Mouse (Mus musculus): Measurements from ENCODE around the gene Med12l. TPM values are rescaled to one million over a fixed set of nuclear protein-coding genes. Genes with fewer than 3 reads are reported as not detected.
A peak's percentile ranks its signal among the peaks of the same experiment; 100 is the strongest.
"Not testable (repeated sequence)": the region's sequence is repeated elsewhere in the genome, so short reads cannot be mapped to it uniquely, and the experiment has no call there.

Med12l gene
- polyA plus RNA-seq, 1 experiment from 2014 or later: 4.9 TPM

DNA sequence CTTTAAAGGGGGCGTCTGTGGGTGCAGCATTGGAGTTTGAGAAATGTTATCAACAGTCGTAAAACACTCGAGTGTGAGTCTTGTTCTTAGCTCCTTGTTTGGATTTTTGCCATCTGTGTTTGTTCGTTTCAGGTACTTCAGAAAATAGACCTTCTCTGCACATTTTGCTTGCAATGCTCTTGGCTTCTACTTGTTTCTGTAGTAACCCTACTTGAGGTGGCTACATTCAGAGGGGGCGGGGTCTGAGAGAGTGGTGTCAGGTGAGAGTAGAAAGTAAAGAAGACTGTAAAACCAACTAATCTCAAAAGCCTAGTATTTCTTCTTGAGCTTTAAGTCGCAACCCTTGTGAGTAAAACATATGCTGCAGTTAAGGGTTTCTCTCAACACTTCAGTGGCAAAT is 23.1 kb downstream of the Med12l start:
- ATAC-seq (ENCODE audit: low FRiP score): no peak
- H3K9ac ChIP-seq: no peak overlapping the region
- H3K27ac ChIP-seq: no peak overlapping the region
- no peaks in the 10 kb centered on the region for H3K36me3 ChIP-seq
- no peak overlapping the region for H3K4me2 ChIP-seq (replicated peaks)
- H3K4me1 ChIP-seq: no peaks in the 10 kb centered on the region
- no peaks in the 10 kb centered on the region for H3K9me3 ChIP-seq (replicated peaks)
- no peak overlapping the region for H3K4me3 ChIP-seq
- 93% methylated on average over 6 of the region's 6 CpGs for WGBS
- H3K27me3 ChIP-seq: no peaks in the 10 kb centered on the region

DNA sequence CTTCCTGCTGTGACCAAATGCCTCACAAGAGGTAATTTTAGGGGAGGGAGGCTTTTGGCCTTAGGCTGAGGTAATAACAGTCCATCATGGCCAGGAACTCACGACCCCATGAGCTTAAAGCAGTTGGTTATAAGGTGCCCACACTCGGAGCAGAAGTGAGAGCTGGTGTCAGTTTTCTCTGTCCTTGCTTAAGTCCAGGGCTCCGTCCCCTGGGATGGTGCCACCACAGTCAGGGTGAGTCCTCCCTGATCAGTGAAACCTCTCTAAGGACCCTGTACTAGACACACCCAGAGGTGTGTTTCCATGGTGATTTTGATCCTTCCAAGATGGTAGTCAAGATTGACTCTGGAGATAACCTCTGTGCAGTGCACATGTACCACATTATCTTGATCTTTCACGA is 25.4 kb downstream of the Med12l start:
- Histone ChIP-seq H3K27ac (no peak overlapping the region), H3K27me3 (no peaks in the 10 kb centered on the region), H3K9me3 (replicated peaks) (no peaks in the 10 kb centered on the region), H3K36me3 (no peaks in the 10 kb centered on the region), H3K4me1 (no peaks in the 10 kb centered on the region), H3K4me2 (replicated peaks) (no peak overlapping the region), H3K9ac (no peak overlapping the region), H3K4me3 (no peak overlapping the region)
- 78% methylated on average over 4 of the region's 4 CpGs for WGBS
- no peak for ATAC-seq (ENCODE audit: low FRiP score)

DNA sequence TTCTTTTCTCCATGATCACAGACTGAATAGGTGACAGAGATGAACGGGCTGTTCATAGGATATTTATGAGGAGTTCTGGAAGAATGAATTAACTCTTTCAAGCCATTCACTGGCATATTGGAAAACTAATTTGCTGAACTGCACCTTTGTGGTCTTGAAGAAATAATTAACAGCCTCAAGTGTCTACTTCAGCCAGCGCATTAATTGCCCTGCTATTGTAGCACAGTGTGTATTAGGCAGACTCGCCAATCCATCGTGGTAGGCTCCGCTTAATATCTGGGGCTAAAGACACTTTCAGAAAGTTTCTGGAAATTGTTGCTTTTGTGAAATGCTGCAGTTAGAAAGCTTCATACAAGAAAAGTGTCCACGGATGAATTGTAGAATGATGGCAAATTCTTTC is 35.9 kb downstream of the Med12l start:
- Histone ChIP-seq H3K36me3 (no peaks in the 10 kb centered on the region), H3K4me1 (no peaks in the 10 kb centered on the region), H3K9me3 (replicated peaks) (no peaks in the 10 kb centered on the region), H3K4me2 (replicated peaks) (no peak overlapping the region), H3K9ac (no peak overlapping the region), H3K4me3 (no peak overlapping the region), H3K27ac (no peak overlapping the region), H3K27me3 (no peaks in the 10 kb centered on the region)
- WGBS: 81% methylated on average over 6 of the region's 6 CpGs
- no peak for ATAC-seq (ENCODE audit: low FRiP score)

DNA sequence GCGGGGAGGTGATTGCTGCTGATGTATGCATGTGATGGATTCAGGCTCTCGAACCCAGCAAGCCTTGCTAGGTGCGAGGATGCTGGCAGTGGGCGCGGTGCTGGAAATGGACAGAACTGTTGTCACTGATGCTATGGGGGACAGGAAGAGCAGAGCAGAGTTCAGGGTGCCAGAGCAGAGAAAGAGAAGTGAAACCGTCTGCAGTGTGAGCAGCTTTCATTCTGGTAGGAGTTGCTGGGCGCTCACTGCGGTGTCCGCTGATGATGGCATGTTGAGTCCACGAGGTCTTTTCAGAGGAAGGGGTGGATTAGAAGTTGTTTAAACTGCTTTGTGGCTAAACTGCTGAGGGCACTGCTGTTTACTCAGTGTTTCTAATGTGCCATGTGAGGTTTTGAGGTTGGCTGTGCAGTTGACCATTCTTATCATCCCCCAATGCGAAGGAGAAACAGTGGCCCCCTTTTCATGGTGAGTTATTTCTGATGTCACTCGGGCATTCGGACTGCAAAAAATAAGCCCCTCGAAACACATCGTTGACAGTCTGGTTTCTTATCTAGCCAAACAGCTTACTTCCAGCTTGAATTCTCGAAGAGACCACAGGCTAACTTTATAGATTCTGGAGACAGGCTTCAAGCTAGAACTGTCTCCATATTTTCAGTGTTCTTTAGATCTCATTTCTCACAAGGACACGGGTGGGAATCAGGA is 49.4 kb downstream of the Med12l start:
- no peak for ATAC-seq (ENCODE audit: low FRiP score)
- H3K4me2 ChIP-seq (replicated peaks): no peak overlapping the region
- no peaks in the 10 kb centered on the region for H3K27me3 ChIP-seq
- no peak overlapping the region for H3K27ac ChIP-seq
- H3K9me3 ChIP-seq (replicated peaks): no peaks in the 10 kb centered on the region
- no peak overlapping the region for H3K9ac ChIP-seq
- H3K4me1 ChIP-seq: peaks cover 5% of the 10 kb centered on the region
- no peaks in the 10 kb centered on the region for H3K36me3 ChIP-seq
- WGBS: 87% methylated on average over 17 of the region's 17 CpGs
- H3K4me3 ChIP-seq: no peak overlapping the region

DNA sequence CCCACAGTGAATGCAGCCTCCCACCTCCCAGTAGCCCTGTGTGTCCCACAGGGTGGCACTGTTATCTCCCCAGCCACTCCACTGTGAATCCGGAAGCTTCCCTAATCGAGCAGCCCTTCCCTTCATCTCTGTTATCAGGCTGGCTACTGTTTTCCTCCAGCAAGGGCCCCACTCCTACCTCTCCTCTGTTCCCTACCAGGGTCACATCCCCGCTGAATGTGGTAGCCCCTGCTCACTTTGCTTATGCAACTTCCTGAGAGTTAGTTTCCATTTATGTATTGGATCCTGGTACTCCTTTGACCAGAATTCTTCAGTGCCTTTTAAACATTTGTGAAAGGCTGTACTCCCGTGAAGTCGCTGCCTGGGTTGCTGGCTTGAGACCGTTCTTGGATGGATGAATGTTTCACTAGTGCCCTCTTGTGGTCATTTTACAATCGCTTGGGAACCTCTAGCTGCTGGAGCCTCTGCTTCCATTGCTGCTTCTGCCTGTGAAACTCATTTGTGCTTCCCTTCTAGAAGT is 53.5 kb downstream of the Med12l start:
- peak; percentile 87 for ATAC-seq (ENCODE audit: low FRiP score)
- Histone ChIP-seq H3K9me3 (replicated peaks) (no peaks in the 10 kb centered on the region), H3K9ac (0 out of 2 replicates have a peak overlapping the region, but pooled peaks have one; percentile 29), H3K27me3 (no peaks in the 10 kb centered on the region), H3K4me1 (peaks cover 5% of the 10 kb centered on the region), H3K27ac (no peak overlapping the region), H3K4me3 (no peak overlapping the region), H3K4me2 (replicated peaks) (peak overlapping the region; percentile 35), H3K36me3 (no peaks in the 10 kb centered on the region)
- 6% methylated on average over 7 of the region's 7 CpGs for WGBS

DNA sequence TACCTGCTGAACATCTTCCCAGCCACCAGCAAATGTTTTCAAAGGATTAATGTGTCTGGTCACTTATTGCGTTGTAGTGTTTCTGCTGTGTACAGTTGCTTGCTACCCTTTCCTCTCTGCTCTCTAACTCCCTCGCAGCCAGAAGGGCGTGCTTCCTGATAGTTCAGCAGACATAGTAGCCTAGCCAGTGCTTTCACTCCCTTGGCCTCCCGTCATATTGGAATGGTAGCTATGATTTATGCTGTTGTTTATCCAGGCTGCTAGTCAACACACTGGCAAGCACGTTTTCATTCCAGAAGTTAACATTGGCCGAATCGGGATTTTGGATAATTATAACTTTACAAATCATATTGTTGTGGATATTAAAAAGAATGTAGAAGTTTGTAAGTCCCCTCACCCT is 54.5 kb downstream of the Med12l start:
- no peak overlapping the region for H3K4me3 ChIP-seq
- no peaks in the 10 kb centered on the region for H3K27me3 ChIP-seq
- no peak for ATAC-seq (ENCODE audit: low FRiP score)
- H3K9ac ChIP-seq: no peak overlapping the region
- no peak overlapping the region for H3K4me2 ChIP-seq (replicated peaks)
- H3K27ac ChIP-seq: no peak overlapping the region
- H3K36me3 ChIP-seq: no peaks in the 10 kb centered on the region
- H3K4me1 ChIP-seq: peaks cover 5% of the 10 kb centered on the region
- H3K9me3 ChIP-seq (replicated peaks): no peaks in the 10 kb centered on the region
- 91% methylated on average over 7 of the region's 7 CpGs for WGBS

DNA sequence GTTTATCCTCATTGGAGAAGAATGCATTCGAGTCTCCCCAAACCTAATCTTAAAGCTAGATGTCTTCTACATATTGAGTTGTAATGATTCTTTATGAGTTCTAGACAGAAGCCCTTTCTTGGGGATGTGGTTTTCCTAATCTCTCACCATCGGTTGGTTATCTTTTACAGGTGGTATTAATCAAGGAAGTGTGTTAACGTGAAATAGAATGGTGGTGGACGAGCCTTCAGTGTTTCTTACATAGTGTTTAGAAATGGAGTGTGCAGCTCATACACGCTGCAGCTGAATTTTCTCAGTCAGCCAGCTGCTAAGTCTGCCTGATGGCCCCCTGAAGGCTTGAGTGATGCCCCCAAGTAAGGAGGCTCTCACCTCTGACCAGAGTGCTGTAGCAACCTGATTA is 56.5 kb downstream of the Med12l start:
- no peak overlapping the region for H3K4me2 ChIP-seq (replicated peaks)
- no peak overlapping the region for H3K9ac ChIP-seq
- ATAC-seq (ENCODE audit: low FRiP score): no peak
- no peaks in the 10 kb centered on the region for H3K9me3 ChIP-seq (replicated peaks)
- no peaks in the 10 kb centered on the region for H3K36me3 ChIP-seq
- no peak overlapping the region for H3K4me3 ChIP-seq
- H3K27ac ChIP-seq: no peak overlapping the region
- H3K27me3 ChIP-seq: no peaks in the 10 kb centered on the region
- H3K4me1 ChIP-seq: peaks cover 5% of the 10 kb centered on the region
- 77% methylated on average over 5 of the region's 5 CpGs for WGBS

DNA sequence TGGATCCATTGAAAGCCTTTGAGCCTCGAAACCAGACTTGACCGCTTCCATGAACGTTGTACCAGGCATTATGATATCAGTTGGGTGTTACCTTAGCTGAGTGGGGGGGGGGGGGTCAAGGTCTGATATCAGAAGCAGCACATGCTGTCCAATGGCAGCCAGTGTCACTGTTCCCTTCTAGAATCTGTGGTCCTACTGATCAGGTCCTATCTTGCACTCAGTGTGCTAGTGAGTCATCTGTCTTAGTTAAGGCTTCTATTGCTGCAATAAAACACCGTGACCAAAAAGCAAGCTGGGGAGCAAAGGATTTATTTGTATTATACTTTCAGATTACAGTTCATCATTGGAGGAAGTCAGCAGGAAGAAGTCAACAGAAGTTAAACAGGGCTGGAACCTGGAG is 57.8 kb downstream of the Med12l start:
- no peaks in the 10 kb centered on the region for H3K36me3 ChIP-seq
- no peak overlapping the region for H3K27ac ChIP-seq
- H3K9me3 ChIP-seq (replicated peaks): no peaks in the 10 kb centered on the region
- no peak overlapping the region for H3K4me2 ChIP-seq (replicated peaks)
- H3K4me3 ChIP-seq: no peak overlapping the region
- ATAC-seq (ENCODE audit: low FRiP score): no peak
- H3K27me3 ChIP-seq: no peaks in the 10 kb centered on the region
- no peak overlapping the region for H3K9ac ChIP-seq
- WGBS: 88% methylated on average over 4 of the region's 4 CpGs
- H3K4me1 ChIP-seq: peaks cover 5% of the 10 kb centered on the region

DNA sequence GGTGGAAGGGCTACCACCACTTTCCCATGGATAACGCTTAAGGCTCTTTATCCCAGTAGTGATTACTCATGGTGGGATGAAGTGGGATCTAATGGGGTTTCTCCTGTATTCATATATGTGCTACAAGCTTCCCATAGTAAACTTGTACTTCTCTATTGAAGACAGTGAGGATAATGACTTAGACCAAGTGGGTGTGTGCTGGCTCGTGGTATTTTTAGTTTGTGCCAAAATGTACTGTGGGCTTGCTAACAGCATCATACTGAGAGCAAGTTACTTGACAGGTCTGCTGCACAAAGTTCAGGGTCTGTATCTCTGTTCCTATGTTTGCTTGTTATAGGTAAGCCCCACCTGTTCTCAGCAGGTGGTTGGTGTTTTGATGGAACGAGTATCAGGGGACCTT is 60.3 kb downstream of the Med12l start:
- Histone ChIP-seq H3K36me3 (no peaks in the 10 kb centered on the region), H3K4me2 (replicated peaks) (no peak overlapping the region), H3K27me3 (no peaks in the 10 kb centered on the region), H3K9me3 (replicated peaks) (no peaks in the 10 kb centered on the region), H3K9ac (no peak overlapping the region), H3K4me3 (no peak overlapping the region), H3K4me1 (no peaks in the 10 kb centered on the region), H3K27ac (no peak overlapping the region)
- 83% methylated on average over 3 of the region's 3 CpGs for WGBS
- ATAC-seq (ENCODE audit: low FRiP score): no peak

DNA sequence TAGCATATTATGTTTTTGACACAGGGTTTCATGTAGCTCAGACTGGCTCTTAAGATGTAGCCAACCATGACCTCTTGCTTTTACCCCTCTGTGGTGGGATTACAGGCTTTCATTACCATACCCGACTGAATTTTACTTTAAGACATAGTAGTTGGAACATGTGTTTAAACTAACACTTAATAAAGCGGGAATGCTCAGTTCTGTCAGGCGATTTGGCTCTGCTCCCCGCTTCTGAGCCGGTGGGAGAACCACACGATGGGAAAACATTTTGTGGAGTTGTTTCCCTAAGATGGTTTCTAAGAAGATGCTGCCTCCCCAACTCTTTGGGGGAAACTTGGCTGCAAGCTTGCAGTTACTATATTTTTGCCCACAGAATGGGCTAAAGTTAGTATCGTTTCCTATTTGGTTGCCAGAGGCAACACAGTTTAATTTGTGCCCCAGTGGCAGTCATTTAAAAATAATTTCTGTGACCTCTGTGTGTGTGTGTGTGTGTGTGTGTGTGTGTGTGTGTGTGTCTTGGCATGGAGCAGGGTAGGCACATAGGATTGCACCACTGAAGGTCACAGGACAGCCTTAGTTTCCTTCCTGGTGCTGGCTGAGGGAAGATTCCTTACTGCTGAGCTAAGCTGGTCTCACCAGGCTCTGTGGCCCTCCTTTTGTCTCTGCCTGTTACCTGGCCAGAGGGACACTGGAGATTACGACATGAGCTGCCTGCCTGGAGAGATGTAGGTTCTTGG is 61.1 kb downstream of the Med12l start:
- no peak overlapping the region for H3K27ac ChIP-seq
- WGBS: 78% methylated on average over 8 of the region's 8 CpGs
- H3K4me3 ChIP-seq: no peak overlapping the region
- no peaks in the 10 kb centered on the region for H3K9me3 ChIP-seq (replicated peaks)
- H3K9ac ChIP-seq: no peak overlapping the region
- no peak for ATAC-seq (ENCODE audit: low FRiP score)
- H3K36me3 ChIP-seq: no peaks in the 10 kb centered on the region
- H3K27me3 ChIP-seq: no peaks in the 10 kb centered on the region
- no peaks in the 10 kb centered on the region for H3K4me1 ChIP-seq
- no peak overlapping the region for H3K4me2 ChIP-seq (replicated peaks)

DNA sequence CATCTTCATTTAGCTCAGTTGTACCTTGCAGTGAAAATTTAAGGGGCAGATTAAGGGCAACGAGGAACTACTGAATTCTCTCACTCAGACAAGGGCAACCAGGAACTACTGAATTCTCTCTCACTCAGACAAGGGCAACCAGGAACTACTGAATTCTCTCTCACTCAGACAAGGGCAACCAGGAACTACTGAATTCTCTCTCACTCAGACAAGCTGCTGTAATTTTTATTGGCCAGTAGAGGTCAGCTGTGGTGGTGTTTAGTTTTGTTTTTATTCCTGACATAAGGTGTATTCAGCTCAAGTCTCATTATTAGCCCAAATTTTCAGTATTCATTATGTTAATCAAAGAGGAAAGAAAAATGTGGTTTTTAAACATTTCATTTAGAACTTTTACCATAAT is 63.4 kb downstream of the Med12l start:
- H3K36me3 ChIP-seq; H3K4me2 ChIP-seq (replicated peaks); H3K9me3 ChIP-seq (replicated peaks); H3K27me3 ChIP-seq; H3K9ac ChIP-seq; ATAC-seq (ENCODE audit: low FRiP score); H3K4me1 ChIP-seq; H3K27ac ChIP-seq; H3K4me3 ChIP-seq: not testable (repeated sequence)
- 91% methylated on average over 1 of the region's 1 CpGs for WGBS

DNA sequence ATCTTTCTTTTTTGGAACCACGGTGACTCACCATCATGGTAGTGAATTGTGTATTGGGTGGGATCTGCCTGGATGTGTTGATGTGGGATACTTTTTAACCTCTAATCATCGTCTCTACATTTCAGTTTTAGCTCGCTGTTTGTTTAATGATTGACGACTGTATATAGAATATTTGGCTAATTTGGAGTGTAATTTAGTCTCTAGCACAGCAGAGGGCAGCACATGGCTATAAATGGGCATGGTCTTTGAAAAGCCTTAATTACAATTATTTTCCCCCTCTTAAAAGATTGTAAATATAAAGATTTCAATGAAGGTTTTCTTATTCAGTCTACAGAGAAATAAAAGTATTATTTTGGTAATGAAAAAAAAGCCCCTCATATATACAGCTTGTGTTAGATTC is 71.7 kb downstream of the Med12l start:
- Histone ChIP-seq H3K4me1 (peaks cover 7% of the 10 kb centered on the region), H3K27me3 (no peaks in the 10 kb centered on the region), H3K27ac (no peak overlapping the region), H3K4me3 (no peak overlapping the region), H3K36me3 (no peaks in the 10 kb centered on the region), H3K9ac (no peak overlapping the region), H3K4me2 (replicated peaks) (no peak overlapping the region), H3K9me3 (replicated peaks) (no peaks in the 10 kb centered on the region)
- no peak for ATAC-seq (ENCODE audit: low FRiP score)
- WGBS: 61% methylated on average over 4 of the region's 4 CpGs

DNA sequence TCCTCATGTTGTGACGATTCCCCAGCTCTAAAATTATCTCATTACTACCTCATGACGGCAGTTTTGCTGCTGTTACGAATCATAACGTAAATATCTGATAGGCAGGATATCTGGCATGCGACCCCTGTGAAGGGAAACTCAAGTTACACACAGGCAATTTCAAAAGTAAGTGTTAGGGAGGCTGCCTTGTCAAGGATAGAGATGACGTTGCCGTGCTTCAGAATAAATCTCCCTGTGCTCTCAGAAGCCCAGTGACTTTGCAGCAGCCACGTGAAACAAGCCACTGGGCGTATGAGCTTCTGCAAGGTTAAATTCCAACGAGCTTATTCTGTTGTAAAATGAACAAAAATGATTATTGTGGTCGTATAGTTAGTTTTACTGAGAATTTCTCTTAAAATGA is 73.0 kb downstream of the Med12l start:
- ATAC-seq (ENCODE audit: low FRiP score): no peak
- H3K27ac ChIP-seq: no peak overlapping the region

More for the DNA sequence above, 73.0 kb downstream of the Med12l start:
- Histone ChIP-seq H3K36me3 (no peaks in the 10 kb centered on the region), H3K9me3 (replicated peaks) (no peaks in the 10 kb centered on the region), H3K27me3 (no peaks in the 10 kb centered on the region), H3K4me2 (replicated peaks) (no peak overlapping the region), H3K9ac (no peak overlapping the region), H3K4me3 (no peak overlapping the region), H3K4me1 (peaks cover 7% of the 10 kb centered on the region)
- 83% methylated on average over 11 of the region's 11 CpGs for WGBS
